Mouse (Mus musculus): Measurements from ENCODE around the gene Gucy2c.

DNA sequence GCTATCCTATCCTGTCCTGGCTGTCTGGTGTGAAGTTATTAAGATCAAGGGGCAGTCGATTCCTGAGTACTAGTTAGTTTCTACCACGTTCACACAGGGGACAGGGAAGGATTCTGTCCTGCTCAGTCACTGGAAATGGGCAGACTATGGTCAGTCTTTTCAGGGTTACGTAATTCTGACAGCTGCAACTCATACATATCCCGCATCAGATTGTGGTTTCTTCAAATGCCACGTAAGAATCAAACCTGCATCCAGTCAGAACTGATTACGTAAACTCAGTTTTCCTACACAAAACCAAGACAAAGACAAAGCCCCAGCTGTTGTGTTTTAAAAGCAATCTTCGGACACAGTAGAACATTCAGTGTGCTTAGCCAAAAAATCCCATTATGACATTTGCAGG lies 33.8 kb upstream of the Gucy2c start:
- TF ChIP-seq POLR2A (IDR thresholded peaks at IDR 0.05; ENCODE audit: control insufficient read depth in 1 of 2, insufficient read depth in 1 of 2, low read depth in 1 of 2, low read length in 2 of 2, poor library complexity in 1 of 2), result no peak
- no peak for TF ChIP-seq CTCF (IDR thresholded peaks at IDR 0.05 in 2 of 3, conservative IDR thresholded peaks at IDR 0.05 in 1 of 3; ENCODE audit: control insufficient read depth in 1 of 3, insufficient read depth in 1 of 3, low read depth in 2 of 3, low read length in 3 of 3, poor library complexity in 1 of 3, severe bottlenecking in 1 of 3)
- no peak for TF ChIP-seq USF1 (IDR thresholded peaks at IDR 0.05; ENCODE audit: low read depth, low read length)
- no peak for TF ChIP-seq HCFC1 (IDR thresholded peaks at IDR 0.05; ENCODE audit: low read depth, low read length)
- TF ChIP-seq ETS1 (IDR thresholded peaks at IDR 0.05; ENCODE audit: low read depth, low read length), result no peak

Data from MEL (cell line).